Mouse (Mus musculus): Measurements from ENCODE around the gene Smyd3.

Gene Smyd3

DNA sequence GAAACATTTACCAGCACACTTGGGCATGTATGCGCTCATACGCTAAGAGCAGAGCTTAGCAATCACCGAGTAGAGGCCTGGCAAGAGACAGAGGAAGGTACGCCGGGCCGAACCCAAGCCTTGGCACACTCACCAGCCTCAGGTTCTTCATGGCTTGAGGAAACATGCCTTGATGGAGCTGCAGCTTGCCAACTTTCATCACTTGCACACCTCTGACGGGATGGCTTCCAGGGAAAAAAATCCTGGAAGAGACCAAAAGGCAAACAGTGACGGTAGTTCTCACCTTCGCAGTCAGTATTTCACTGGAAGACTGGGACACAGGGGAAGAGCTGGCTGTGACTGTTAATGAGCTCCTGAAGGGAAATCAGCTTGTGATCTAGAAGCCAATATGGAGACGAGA is 545.8 kb downstream of the Smyd3 start:
- in situ Hi-C loops (cut with MboI, MseI) = no loop called here

DNA sequence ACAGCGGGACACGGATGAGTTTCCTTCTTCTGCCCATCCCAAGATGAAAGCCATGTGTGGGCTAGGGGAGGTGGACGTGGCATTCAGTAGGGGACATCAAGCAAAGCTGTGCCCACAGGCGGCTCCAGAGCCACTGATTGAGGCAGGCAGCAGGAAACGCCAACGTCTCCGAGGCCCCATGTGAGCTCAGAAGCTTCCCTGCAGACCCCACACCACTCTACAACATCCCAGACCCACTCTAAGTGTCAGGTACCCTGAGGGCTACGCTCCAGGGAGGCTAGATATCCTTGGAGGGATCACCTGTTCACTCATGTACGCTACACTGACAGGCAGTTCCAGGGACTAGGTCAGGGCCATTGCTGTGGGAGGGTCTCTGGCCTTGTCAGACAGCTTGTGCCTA is 556.2 kb downstream of the Smyd3 start:
- in situ Hi-C loops (cut with MboI, MseI) = no loop called here

DNA sequence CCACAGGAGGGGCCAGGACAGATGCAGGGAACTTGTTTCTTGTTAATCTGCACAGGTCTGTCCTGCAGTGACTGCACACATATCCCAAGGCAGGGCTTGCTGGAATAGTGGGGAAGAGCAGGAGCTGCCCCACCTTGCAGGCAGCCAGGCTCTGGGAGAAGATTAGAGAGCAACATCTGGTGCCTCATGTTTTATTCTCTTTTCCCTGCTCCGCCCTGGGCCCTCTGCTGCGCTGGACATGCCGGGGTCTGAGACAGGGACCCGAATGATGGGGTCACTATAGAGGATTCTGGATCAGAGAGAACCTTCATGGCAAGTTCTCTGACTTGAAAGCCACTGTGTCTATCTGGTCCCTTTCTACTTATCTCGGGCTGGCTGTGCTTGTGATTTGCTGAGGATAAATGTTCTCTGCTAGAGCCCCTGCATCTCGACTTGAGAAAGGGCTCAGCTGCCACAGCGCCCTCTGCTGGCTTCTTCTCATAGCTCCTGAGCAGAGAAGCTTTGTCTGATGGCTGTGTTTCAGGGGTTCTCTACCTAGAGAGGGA is 557.8 kb downstream of the Smyd3 start:
- in situ Hi-C loops (cut with MboI, MseI) = no loop called here

DNA sequence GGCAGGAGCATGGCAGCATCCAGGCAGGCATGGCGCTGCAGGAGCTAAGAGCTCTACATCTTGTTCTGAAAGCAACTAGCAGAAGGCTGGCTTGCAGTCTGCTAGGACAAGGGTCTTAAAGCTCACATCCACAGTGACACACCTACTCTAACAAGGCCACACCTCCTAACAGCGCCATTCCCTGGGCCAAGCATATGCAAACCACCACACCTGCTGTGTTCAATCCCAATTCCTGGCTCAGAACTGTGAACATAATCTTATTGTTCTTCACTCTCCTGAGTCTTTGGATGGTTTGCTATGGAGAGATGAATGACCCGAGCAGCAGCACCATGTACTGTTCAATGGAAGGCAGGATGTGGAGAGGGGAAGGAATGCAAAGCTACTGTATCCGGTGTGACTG is 559.2 kb downstream of the Smyd3 start:
- in situ Hi-C loops (cut with MboI, MseI) = no loop called here

DNA sequence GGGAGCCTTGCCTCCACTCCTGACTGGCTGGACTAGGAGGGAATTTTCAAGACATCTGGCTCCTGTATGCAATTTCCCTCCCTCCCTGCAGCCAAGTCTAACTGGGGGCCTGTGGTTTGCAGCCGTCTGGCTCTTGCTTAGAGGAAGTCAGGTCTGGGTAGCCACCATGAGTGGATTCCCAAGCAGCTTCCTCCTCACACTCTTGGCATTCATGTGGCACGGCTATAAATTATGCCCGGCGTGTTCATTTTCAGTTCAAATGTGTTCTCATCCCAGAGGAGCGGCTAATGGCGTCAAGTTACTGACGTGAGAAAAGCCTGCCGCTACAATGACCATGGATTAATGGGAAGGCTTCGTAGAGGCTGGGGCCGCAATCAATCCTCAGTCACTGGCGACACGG is 564.9 kb downstream of the Smyd3 start:
- in situ Hi-C loops (cut with MboI, MseI) = no loop called here

DNA sequence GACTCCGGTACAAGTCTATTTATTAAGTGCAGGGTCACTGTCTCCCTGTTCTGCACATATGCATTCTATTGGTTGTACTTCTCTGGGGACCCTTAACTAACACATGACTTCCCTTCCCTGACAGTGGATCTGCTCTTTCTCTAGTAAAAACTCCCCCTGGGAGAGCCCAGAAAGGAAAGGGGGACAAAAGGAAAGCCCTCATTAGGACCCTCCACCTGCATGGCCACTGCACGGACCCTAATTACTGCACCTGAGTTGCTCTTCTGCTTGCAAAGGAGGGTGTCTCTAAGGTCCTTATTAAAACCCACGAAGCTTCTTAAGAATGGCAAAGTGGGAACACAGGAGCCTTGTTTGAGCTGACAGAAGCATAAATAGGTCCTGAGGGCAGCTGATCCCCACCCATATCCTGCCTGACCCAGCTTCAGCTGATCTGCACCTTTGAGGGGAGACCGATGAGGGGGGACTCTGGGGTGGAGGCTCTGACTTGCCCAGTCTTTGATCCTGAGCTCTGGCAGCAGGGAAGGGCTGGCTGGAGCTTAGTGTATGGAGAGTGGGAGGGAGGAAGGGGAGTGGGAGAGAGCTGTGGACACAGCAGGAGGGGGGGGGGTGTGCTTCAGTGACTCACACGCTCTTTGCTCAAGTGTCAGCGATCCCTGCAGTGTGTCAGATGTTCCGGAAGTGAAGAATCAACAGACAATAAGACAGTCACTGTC is 575.4 kb downstream of the Smyd3 start:
- in situ Hi-C loops (cut with MboI, MseI) = no loop called here

DNA sequence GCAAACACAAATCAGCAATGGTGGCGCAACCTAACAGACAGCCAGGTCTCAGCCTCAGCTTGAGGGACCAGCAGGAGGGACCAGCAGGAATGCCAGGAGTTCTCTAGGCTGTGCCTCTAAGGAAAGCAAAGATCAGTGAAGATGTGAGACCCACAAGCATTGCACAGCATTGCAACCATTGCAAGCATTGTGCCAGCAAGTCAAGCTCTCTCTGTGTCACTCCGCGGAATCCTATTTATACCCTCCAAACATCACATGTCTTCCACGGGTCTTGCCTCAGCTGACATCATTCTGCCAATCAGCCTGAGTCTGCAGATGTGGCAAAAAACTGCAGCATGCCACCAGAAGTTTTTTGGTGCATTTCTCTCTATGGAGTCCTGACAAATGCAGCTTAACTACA is 577.5 kb downstream of the Smyd3 start:
- in situ Hi-C loops (cut with MboI, MseI) = no loop called here

DNA sequence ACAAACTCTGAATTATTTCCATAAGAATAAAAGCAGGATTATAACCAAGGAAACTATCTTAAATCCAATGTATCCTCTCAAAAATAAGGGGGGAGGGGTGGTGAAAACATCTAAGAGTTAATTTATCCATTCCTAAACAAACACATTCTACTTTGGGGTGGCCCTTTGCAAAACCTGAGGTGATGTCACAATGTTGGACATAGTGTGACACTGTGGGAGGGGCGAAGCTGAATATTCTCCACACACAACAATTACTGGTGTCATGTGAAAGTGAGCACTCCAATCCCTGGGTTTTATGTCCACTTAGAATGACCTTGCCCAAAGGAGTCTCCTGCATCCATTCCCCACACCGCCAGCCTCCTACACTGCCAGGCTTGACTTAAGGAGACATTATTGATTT is 580.9 kb downstream of the Smyd3 start:
- in situ Hi-C loops (cut with MboI, MseI) = no loop called here

DNA sequence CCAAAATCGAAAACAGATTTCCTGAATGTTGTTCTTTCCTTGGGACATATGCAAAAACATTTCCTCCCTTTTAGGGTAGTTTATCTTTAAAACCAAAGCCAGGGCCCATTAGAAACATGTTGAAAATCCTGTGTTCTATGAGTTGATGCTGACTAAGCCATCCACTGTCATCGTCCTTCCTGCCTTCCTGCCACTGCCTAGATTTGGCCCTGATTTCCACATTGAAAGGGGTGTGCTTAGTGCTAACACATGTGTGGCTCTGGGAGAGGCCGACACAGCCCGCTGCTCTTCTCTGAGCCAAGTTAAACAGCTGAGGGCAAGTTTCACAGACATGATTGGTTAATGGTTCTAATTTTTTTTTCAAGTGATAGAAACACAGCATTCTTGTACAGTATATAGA is 581.4 kb downstream of the Smyd3 start:
- in situ Hi-C loops (cut with MboI, MseI) = no loop called here

DNA sequence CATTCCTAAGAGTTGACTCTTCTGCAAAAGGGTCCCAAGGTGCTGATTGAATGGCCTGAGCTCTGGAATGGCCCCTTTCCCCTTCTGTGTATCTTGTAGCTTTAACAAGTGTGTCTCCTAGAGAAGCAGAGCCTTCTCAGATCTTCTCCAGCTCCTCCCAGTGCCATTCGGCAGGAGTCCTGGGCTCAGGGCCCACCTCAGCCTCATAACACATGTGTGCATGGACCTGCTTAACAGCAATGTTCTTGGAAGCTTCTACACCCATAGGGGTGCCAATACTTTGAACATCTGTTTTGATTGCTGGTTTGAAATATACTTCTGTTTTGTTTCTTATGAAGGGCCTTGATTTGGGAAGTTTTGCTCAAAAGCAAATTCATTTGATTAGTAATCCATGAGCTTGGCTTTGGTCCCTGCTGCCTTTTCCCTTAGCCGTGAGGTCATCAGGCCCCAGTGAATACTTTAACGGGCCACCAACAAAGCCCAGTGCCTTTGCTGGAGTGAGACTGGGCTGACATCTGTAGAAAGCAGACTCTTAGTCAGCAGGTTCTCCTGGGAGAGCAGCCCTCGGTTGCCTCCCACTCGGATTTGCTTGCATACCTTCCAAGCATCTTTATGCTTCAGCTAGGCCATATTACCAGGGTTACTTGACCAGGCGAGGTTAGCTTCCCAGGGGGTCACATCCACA is 583.7 kb downstream of the Smyd3 start:
- in situ Hi-C loops (cut with MboI, MseI) = no loop called here

DNA sequence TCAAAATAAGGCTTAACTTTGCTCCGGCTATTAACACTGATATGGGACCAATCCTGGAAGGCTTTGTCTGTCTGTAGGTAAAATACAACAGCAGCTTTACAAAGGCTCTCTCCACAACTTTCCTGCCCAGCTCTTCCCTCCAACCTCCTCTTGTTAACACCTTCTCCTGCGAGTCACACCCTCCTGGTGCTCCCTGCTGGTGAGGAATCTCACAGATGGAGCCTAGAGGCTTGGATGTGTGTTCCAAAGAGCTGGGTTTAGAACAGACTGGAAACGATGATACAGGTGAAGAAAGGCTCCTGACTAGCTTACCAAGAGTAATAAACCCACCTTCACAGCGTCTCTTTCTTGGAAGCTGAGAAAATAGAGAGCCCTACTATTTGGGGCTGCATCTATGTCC is 588.3 kb downstream of the Smyd3 start:
- in situ Hi-C loops (cut with MboI, MseI) = no loop called here

DNA sequence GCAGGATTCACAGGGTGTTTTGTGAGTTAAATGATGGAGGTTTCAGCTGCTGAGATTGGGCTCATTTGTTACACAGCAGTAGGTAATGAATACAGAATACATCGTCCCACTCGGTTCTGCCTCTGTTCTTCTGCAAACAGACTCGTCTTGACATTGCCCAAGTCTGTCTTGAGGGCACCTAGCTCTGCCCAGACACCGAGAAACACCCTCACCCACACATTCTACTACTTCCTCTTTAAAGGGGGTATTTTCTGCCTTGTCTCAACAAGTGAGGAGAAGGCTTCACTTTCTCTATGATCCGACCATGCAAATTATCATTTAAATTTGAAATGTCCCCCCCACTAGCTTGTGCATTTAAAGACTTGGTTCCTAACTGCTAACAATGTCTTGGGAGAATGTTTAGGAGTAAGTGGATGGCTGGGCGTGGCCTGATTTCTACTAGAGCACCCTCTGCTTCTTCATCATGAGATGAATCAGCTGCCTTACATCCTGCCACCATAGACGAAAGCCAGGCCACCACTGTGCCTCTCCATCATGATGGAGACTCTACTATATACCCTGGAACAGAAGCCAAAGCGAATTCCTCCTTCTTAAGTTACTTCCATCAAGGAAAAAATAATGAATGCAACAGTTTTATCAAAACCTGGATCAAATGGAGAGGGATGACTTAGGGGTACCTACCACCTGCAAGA is 593.2 kb downstream of the Smyd3 start:
- in situ Hi-C loops (cut with MboI, MseI) = no loop called here

DNA sequence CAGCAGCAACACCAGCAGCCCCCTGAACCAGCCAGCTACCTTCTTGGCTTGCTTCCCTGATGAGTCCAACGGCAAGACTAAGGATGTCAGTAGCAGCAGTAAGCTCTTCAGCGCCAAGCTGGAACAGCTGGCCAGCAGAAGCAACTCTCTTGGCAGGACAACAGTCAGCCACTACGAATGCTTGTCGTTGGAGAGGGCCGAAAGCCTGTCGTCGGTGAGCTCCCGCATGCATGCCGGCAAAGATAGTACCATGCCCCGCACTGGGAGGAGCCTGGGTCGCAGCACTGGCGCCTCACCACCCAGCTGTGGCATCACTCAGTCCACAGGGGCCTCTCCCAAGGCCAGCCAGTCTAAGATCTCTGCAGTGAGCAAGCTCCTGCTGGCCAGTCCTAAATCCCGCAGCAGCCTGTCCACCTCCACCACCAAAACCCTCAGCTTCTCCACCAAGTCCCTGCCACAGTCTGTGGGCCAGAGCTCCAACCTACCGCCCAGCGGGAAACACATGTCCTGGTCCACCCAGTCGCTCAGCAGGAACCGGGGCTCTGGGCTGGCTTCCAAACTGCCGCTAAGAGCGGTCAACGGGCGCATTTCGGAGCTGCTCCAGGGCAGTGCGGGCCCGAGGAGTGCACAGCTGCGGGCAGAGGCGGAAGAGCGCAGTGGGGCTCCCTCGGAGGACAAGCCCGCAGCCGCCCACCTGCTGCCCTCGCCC is 600.5 kb downstream of the Smyd3 start:
- in situ Hi-C loops (cut with MboI, MseI) = no loop called here

DNA sequence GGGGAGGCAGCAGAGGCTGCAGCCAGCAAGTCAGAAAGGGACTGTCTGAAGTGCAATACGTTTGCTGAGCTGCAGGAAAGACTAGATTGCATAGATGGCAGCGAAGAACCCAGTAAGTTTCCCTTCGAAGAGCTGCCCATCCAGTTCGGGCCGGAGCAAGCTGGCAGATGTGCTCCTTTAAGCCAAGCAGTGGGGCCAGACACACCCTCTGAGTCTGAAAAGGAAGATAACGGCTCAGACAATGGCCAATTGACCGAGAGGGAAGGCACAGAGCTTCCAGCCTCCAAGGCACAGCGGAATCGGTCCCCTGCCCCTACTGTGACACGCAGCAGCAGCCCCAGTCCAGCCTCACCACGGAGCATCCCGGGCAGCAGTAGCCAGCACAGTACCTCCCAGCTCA is 602.8 kb downstream of the Smyd3 start:
- in situ Hi-C loops (cut with MboI, MseI) = no loop called here

DNA sequence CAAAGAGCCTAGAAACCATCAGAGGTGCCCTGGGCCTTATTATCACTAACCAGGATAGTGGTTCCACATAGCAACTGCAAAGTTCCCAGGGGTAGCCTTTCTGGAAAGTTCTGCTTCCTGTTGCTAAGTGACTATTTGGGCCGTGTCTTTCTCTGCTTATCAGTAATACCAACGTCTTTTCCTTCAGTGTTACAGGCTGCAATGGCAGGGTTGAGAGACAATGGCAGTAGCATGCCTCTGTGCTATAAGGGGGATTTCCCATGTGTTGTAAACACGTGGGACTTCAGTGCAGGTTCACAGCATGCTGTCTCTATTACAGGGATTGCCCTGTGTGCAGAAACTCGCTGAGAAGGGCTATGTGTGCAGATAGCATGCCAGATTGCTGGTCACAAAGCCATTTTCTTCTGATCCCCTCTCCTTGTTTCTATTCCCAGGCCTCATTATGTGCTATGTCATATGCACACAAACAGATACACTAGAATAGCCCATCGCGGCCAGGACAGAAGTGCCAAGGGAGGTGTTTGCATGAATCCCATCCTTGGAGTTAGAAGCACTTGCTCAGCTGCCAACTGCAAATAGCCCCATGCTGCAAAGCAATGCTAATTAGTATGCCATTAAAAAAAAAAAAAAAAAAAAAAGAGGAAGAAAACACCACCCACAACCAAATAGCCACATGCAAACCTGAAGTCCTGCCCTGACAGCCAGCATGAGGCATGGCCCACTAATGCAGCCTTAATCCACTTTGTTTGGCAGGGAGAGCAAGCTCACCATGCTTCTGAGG is 604.7 kb downstream of the Smyd3 start:
- in situ Hi-C loops (cut with MboI, MseI) = no loop called here

DNA sequence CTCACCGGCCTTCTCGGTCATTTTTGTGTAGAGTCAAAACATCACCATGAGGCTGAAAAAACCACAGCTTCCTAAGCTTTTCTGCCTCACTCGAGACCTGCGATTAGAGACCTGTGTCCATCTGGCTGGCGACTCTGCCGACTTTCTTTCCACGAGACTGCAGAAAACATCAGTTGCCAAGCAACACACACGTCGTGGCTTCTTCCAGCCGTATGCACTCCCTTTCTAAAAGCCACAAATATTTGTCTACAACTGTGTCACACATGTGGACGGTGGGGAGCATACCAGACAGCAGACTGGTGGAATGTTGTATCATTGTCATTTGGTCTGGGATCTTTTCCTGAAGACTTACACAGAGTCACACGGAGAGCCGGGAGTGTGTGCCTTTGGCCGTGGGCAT is 606.9 kb downstream of the Smyd3 start:
- in situ Hi-C loops (cut with MboI, MseI) = no loop called here

Data from T-helper 1 cell (primary cell).